Mouse (Mus musculus) thymus, postnatal 36 days (tissue): Measurements from ENCODE around the gene Mst1r.

Experiments
- DNase-seq, 2 experiments: peaks; one replicate each; pipeline ENCODE4 v3.0.0; 2022; ENCODE audit warnings: mixed read lengths in 2 of 2

The Mst1r gene

DNA sequence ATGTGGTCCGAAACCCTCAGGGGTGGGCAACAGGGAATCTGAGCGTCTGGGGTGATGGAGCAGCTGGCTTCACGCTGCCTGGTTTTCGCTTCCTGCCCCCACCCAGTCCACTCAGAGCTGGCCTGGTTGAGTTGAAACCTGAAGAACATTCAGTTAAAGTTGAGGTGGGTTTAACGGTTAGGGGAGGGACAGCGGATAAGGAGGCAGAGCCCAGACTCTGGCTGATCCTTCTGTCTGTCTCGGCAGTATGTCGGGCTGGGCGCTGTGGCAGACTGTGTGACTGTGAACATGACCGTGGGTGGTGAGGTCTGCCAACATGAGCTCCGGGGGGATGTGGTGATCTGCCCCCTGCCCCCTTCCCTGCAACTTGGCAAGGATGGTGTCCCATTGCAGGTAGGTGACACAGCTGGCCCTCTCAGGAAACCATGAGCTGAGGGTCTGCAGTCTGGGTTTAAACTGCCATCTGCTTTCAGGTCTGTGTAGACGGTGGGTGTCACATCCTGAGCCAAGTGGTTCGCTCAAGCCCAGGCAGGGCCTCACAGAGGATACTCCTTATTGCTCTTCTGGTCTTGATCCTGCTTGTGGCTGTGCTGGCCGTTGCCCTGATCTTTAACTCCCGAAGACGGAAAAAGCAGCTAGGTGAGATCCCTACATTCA is 8.2 kb downstream of the Mst1r start:
- no peak for DNase-seq

DNA sequence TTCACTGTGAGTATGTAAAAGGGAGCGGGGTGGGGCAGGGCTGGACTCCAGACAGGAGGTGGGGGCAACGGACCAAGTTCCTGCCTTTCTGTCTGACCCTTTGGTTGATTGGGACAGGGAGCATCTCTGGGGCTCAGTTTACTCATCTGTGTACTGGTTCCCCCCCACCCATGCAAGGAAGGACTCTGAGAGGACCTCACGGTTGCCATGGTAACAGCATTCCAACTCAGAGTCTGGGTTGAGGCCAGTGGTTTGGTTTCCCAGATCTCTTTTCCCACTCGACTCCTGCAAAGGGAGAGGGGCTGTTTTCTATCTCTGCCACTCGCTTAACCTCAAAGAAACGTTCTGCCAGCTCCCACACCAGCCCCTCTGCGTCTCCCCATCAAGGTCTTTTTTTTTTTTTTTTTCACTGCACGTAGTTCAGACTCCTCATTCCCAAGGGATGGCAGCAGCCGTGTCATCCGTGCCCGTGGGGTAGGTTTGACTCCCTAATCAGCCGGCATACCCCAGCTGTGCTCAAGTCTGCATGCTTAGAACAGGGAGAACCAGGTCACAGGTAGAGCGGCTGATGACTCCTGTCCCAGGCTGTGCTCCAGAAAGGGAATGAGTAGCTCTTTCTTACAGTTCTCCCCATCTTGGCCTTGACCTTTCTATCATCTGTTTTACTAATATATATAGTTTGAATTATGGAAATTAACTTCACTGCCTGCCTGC is 11.4 kb downstream of the Mst1r start:
- no peak for DNase-seq

- no peak for DNase-seq
These were observed 12.2 kb downstream of the Mst1r start for GRCm38 (mm10) chr9:107918884-107919283.

GRCm38 (mm10) chr9:107919441-107919840 is 12.8 kb downstream of the Mst1r start:
- no peak for DNase-seq

DNA sequence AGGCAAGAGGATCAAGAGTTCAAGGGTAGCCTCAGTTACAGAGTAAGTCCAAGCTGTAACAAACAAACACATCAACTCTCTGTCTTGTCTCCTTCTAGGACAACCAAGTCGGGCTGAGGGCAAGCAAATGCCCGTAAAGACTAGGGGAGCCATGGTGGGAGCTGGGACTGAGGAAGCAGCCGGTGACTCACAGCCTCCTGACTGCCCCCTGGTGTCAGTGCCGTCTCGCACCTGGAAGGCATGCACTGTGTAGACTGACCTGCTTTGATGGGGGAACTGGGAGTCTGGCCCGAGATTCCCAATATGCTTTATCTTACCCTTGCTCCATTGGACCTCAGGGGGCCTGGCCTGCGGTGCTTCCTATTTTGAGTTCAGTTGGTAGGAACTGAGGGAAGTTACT is 16.3 kb downstream of the Mst1r start:
- peak; percentile 58 to 65 for DNase-seq

- DNase-seq, result no peak
These were observed 17.3 kb downstream of the Mst1r start for GRCm38 (mm10) chr9:107923956-107924355.

- DNase-seq, result no peak
These were observed 18.6 kb downstream of the Mst1r start for GRCm38 (mm10) chr9:107925251-107925650.

DNA sequence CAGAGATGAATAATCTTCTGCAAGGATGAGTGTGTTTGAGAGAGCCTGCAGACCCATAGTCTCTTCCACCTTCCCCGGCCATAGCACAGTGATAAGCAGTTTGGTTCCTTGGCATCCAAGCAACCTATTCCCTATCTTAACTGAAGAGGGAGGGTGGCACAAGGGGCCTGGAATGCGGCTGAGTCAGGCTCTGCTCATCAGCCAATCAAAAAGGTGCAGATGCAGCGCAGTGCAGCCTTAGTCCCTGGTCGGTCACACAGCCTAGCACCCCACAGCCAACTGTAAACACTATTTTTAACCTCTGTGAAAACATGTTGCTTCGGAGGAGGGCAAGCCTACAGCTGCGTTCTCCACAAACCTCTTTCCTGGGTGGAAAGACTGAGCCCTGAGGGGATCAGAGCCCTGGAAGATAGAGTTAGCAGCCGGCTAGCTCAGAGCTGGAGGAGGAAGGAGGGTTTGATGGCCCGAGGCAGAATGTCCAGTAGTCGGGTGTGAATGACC is 20.3 kb downstream of the Mst1r start:
- no peak for DNase-seq

DNA sequence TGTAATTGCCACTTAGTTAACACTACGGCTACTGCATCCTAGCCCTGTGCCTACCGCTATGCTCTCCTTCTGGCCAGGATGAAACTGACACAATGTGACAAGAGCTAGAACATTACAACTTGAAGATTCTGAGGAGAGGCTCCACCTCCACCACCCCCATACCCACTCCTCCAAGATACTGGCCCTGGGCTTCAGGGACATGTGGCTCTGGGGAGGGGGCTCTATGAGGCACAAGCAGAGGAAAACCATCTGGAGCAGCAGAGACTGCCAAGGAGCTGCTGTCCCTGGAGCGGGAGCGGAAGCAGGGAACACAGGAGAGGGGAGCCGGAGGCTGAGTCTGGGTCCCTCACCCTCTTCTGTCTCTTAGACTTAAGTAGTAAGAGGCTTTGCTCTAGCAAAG is 21.1 kb downstream of the Mst1r start:
- DNase-seq, result no peak

GRCm38 (mm10) chr9:107928169-107928568 is 21.5 kb downstream of the Mst1r start, which contains the start of gene Actl11:
Actl11 (plus strand) TSS chr9:107928469.
- DNase-seq, result no peak

- DNase-seq, result no peak
These were observed 25.5 kb downstream of the Mst1r start for GRCm38 (mm10) chr9:107932221-107932620.

GRCm38 (mm10) chr9:107934146-107934545 is 27.5 kb downstream of the Mst1r start:
- no peak for DNase-seq

- no peak for DNase-seq
These were observed 28.7 kb downstream of the Mst1r start, which contains the start of gene Camkv for GRCm38 (mm10) chr9:107935374-107935773. Camkv (plus strand) TSS chr9:107935674.

GRCm38 (mm10) chr9:107935790-107936214 is 29.1 kb downstream of the Mst1r start:
- DNase-seq, result peak; percentile 82 to 90

DNA sequence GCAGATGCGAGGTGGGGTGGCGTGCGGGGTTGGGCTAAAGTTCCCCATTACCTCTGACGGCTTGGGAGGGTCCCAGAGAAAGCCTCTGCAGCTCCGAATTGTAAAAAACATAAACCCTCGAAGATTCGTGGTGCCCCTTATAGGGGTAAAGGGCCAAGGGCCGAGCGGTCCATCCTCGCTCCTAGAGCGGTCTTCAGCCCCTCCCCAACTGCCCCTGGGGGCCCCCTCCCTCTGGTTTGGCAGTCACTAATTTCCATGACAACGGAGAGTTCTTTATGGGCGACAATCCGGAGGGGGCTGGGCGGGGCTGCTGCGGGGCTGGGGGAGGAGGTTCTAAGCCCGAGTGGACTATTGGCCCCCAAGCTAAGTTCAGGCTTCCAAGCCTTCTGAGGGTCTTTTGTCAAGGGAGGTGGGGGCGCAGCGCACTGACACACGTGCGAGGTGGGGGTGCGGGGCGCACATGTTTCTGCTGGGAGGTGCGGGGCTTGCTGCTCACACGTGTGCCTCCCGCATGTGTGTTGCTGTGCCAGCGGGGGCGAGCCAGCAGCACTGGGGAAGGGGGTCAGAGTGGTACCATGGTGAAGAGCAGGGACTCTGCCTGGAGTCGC is 29.6 kb downstream of the Mst1r start:
- peak in 1 of 2 experiments; percentile 52 for DNase-seq

GRCm38 (mm10) chr9:107936831-107937230 is 30.2 kb downstream of the Mst1r start:
- DNase-seq, result peak in 1 of 2 experiments; percentile 9

- no peak for DNase-seq
These were observed 40.8 kb downstream of the Mst1r start for GRCm38 (mm10) chr9:107947241-107948194.

- no peak for DNase-seq
These were observed 42.7 kb downstream of the Mst1r start for GRCm38 (mm10) chr9:107949184-107949921.

- no peak for DNase-seq
These were observed 43.2 kb downstream of the Mst1r start, which contains the start of gene Traip for GRCm38 (mm10) chr9:107949922-107950235. Traip (plus strand) TSS chr9:107950136.

- peak; percentile 85 to 86 for DNase-seq
These were observed 44.0 kb downstream of the Mst1r start for GRCm38 (mm10) chr9:107950460-107951355.
